Mouse (Mus musculus) hindbrain, embryonic 15.5 days (tissue): Measurements from ENCODE around the gene Nfkb1. TPM values are rescaled to one million over a fixed set of nuclear protein-coding genes. Genes with fewer than 3 reads are reported as not detected.

Source experiments
- ATAC-seq: fragments of 200-750 bp; cut with Nextera tagmentation; 2 replicates; pipeline ENCODE4 v1.8.0; 2017; ENCODE audit warnings: low read depth, moderate number of reproducible peaks, moderate TSS enrichment; ENCODE audit not compliant: low FRiP score
- H3K27ac ChIP-seq: fragments of 300-500 bp; sonication (generic); replicated peaks from 2 replicates; pipeline ENCODE4 v1.5.1; 2015; ENCODE audit warnings: mild to moderate bottlenecking, inconsistent platforms
- H3K27me3 ChIP-seq: fragments of 300-500 bp; sonication (generic); 2 replicates; pipeline ENCODE4 v1.6.1; 2015; ENCODE audit warnings: control low read depth, inconsistent platforms
- H3K36me3 ChIP-seq: fragments of 300-500 bp; sonication (generic); 2 replicates; pipeline ENCODE4 v1.6.1; 2015; ENCODE audit warnings: control low read depth, inconsistent platforms
- H3K4me1 ChIP-seq: fragments of 300-500 bp; sonication (generic); replicated peaks from 2 replicates; pipeline ENCODE4 v1.6.1; 2015; ENCODE audit warnings: control low read depth, inconsistent platforms
- H3K4me2 ChIP-seq: fragments of 300-500 bp; sonication (generic); 2 replicates; pipeline ENCODE4 v1.6.1; 2015; ENCODE audit warnings: moderate library complexity, mild to moderate bottlenecking, inconsistent platforms
- H3K4me3 ChIP-seq: fragments of 300-500 bp; sonication (generic); 2 replicates; pipeline ENCODE4 v1.5.1; 2015; ENCODE audit warnings: mild to moderate bottlenecking, inconsistent platforms
- H3K9ac ChIP-seq: fragments of 300-500 bp; sonication (generic); 2 replicates; pipeline ENCODE4 v1.6.1; 2015; ENCODE audit warnings: inconsistent platforms
- H3K9me3 ChIP-seq: fragments of 300-500 bp; sonication (generic); 2 replicates; pipeline ENCODE4 v1.6.1; 2016; ENCODE audit warnings: control low read depth, inconsistent platforms
- WGBS: fragments of 180-500 bp; shearing (Covaris S2); methylation state at CpG from one replicate; pipeline ENCODE4 v1.1.7; 2015; 5-methylcytosine and 5-hydroxymethylcytosine counted together
- polyA plus RNA-seq: library from polyadenylated mRNA; unstranded; fragments of >200 nt; fragmentation: Nextera tagmentation; extraction: Ambion mirVana; gene quantifications from 2 replicates; pipeline ENCODE4 v1.2.1, GENCODE M21; 2015

The Nfkb1 gene
- polyA plus RNA-seq, 1 experiment from 2014 or later: 8.4 TPM

- no peaks in the 10 kb centered on the region for H3K36me3 ChIP-seq
- no peak overlapping the region for H3K4me2 ChIP-seq
- H3K9ac ChIP-seq: no peak overlapping the region
- no peaks in the 10 kb centered on the region for H3K4me1 ChIP-seq
- ATAC-seq: no peak
- H3K27ac ChIP-seq: no peak overlapping the region
- no peak overlapping the region for H3K4me3 ChIP-seq
- H3K27me3 ChIP-seq: no peaks in the 10 kb centered on the region
- WGBS: 61% methylated on average over 13 of the region's 13 CpGs
- no peaks in the 10 kb centered on the region for H3K9me3 ChIP-seq
Observed at GRCm38 (mm10) chr3:135546212-135546923, 145.0 kb downstream of the Nfkb1 start.

Other genes with a start within 250 kb of the Nfkb1 start
- gene Manba, start 205.9 kb downstream of the Nfkb1 start, polyA plus RNA-seq: 6.3 and 6.7 TPM in 2 replicates
- gene Slc39a8, start 133.7 kb upstream of the Nfkb1 start, polyA plus RNA-seq: 12.7 and 13.1 TPM in 2 replicates